Mouse (Mus musculus): ENCODE data around the gene Ndst2. TPM values are rescaled to one million over a fixed set of nuclear protein-coding genes. Genes with fewer than 3 reads are reported as not detected.

Gene Ndst2
- polyA plus RNA-seq, 1 experiment from 2014 or later, result 25.6 TPM

DNA sequence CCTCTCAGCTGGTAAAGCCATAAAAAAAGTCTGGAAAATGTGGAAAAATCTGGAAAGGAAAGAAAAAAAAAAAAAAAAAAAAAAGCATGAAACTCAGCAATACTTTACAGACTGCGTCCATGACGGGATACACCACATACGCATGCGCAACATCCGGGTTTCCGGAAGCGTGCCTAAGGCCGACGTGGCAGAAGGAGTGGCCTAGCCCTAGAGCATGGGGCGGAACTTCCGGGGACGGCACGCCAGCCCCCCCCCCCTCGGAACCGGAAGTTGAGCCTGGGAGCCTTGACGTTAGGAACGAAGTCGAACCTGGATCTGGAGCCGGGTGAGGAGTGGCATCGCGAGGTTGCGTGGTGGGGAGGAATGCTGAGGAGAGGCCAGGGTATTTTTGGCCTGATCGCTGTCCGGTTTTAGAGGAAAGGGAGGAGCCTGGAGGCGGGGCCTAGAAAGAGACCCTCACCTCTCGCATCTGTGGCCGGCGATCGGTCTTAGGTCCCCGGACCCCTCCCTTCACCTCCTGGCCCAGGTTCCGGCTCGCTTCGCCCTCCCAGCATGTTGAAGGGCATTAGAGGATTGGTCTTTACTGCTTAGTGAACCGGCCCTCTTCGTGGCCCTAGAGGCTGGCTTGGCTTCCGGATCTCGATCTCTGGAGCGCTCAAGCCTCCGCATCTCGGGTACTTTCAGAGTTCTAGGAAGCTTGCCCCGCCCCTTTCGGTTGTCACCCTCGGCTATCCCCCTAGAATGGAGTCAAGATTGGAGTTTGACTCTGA is 60.1 kb downstream of the Ndst2 start, which contains the start of gene Sec24c:
TSS of gene Sec24c (plus strand) at position 245 of the 770 bp plus-strand sequence.
- Histone ChIP-seq H3K9me3 (ENCODE audit: control insufficient read depth, low read length) (no peaks in the 10 kb centered on the region), H3K4me3 (ENCODE audit: low read depth, low read length) (peak within 1 kb of the TSS; percentile 66), H3K27ac (replicated peaks; ENCODE audit: low read depth, low read length) (peak within 1 kb of the TSS; percentile 63), H3K4me2 (ENCODE audit: low read depth, severe bottlenecking) (peak within 1 kb of the TSS; percentile 50), H3K9ac (ENCODE audit: low read length) (peak within 1 kb of the TSS; percentile 73), H3K4me1 (ENCODE audit: control insufficient read depth, insufficient read depth, low read length) (no peaks in the 10 kb centered on the region; the same call in 1 of the 2 replicates), H3K36me3 (ENCODE audit: control insufficient read depth, insufficient read depth, low read length) (peaks cover 16% of the 10 kb centered on the region), H3K27me3 (ENCODE audit: control insufficient read depth, insufficient read depth, low read length) (no peaks in the 10 kb centered on the region)
- 1% methylated on average over 43 of the region's 43 CpGs for WGBS
- peak; percentile 95 for ATAC-seq (ENCODE audit: insufficient number of reproducible peaks, low FRiP score, low TSS enrichment, low read depth)
- DNase-seq (ENCODE audit: low spot score), result peak; percentile 100

DNA sequence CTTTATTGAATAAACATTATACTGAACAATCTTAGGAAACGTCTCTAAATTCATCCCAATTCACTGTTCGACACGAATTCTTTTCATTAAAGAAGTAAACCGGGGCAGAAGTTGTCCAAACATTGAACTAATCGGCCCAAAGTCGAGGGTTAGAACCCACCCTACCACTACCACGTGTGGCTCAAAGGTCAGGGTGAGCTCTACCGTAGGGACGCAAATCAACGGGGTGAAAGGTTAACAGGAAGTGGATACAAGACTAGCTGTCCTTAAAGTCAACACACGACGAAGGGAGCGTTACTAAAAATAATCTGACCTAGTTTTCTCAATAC is 60.7 kb downstream of the Ndst2 start:
- Histone ChIP-seq H3K4me1 (ENCODE audit: control insufficient read depth, insufficient read depth, low read length) (no peaks in the 10 kb centered on the region; the same call in 1 of the 2 replicates), H3K9me3 (ENCODE audit: control insufficient read depth, low read length) (no peaks in the 10 kb centered on the region), H3K27ac (replicated peaks; ENCODE audit: low read depth, low read length) (peak overlapping the region; percentile 57; the same call in 1 of the 2 replicates), H3K9ac (ENCODE audit: low read length) (no peak overlapping the region), H3K4me2 (ENCODE audit: low read depth, severe bottlenecking) (peak overlapping the region; percentile 50), H3K27me3 (ENCODE audit: control insufficient read depth, insufficient read depth, low read length) (no peaks in the 10 kb centered on the region), H3K36me3 (ENCODE audit: control insufficient read depth, insufficient read depth, low read length) (peaks cover 16% of the 10 kb centered on the region), H3K4me3 (ENCODE audit: low read depth, low read length) (peak overlapping the region; percentile 66)
- DNase-seq (ENCODE audit: low spot score) (peak; percentile 42), ATAC-seq (ENCODE audit: insufficient number of reproducible peaks, low FRiP score, low TSS enrichment, low read depth) (peak; percentile 68; the same call in 1 of the 2 replicates)
- 12% methylated on average over 13 of the region's 13 CpGs for WGBS

Small RNA genes within 50 kb of the gene (microRNA-seq; reads per million reads assigned to microRNA genes)
- gene Mir6946, result 2.1 reads per million

Other genes starting within 250 kb of the Ndst2 start
- 1.7 and 1.8 TPM in 2 replicates for gene Mss51, start 237.7 kb downstream of the Ndst2 start, polyA plus RNA-seq (2014; fragmentation: Nextera tagmentation; extraction: Ambion mirVana)
- gene Ppp3cb, start 188.0 kb downstream of the Ndst2 start, polyA plus RNA-seq (2014; fragmentation: Nextera tagmentation; extraction: Ambion mirVana), result 55.8 and 56.9 TPM in 2 replicates
- 14.5 and 17.0 TPM in 2 replicates for gene Usp54, start 93.5 kb downstream of the Ndst2 start, polyA plus RNA-seq (2014; fragmentation: Nextera tagmentation; extraction: Ambion mirVana)
- gene Myoz1, start 78.0 kb downstream of the Ndst2 start, polyA plus RNA-seq (2014; fragmentation: Nextera tagmentation; extraction: Ambion mirVana), result 0.85 and 0.92 TPM in 2 replicates
- 4.5 and 4.8 TPM in 2 replicates for gene Synpo2l, start 66.2 kb downstream of the Ndst2 start, polyA plus RNA-seq (2014; fragmentation: Nextera tagmentation; extraction: Ambion mirVana)
- gene Sec24c, start 60.3 kb downstream of the Ndst2 start, polyA plus RNA-seq (2014; fragmentation: Nextera tagmentation; extraction: Ambion mirVana), result 81.7 and 95.0 TPM in 2 replicates
- gene Fut11, start 39.6 kb downstream of the Ndst2 start, polyA plus RNA-seq (2014; fragmentation: Nextera tagmentation; extraction: Ambion mirVana), result 18.3 and 18.8 TPM in 2 replicates
- gene Chchd1, start 31.6 kb downstream of the Ndst2 start, polyA plus RNA-seq (2014; fragmentation: Nextera tagmentation; extraction: Ambion mirVana), result 254 and 255 TPM in 2 replicates
- 27.2 and 28.0 TPM in 2 replicates for gene Zswim8, start 27.0 kb downstream of the Ndst2 start, polyA plus RNA-seq (2014; fragmentation: Nextera tagmentation; extraction: Ambion mirVana)
- gene Camk2g, start 59.5 kb upstream of the Ndst2 start, polyA plus RNA-seq (2014; fragmentation: Nextera tagmentation; extraction: Ambion mirVana), result 57.9 and 60.2 TPM in 2 replicates
- gene Plau, start 102.1 kb upstream of the Ndst2 start, polyA plus RNA-seq (2014; fragmentation: Nextera tagmentation; extraction: Ambion mirVana), result 0.69 and 1.0 TPM in 2 replicates
- gene Vcl, start 194.8 kb upstream of the Ndst2 start, polyA plus RNA-seq (2014; fragmentation: Nextera tagmentation; extraction: Ambion mirVana), result 45.6 and 50.4 TPM in 2 replicates